Mouse (Mus musculus) small intestine, adult 2 months (tissue): ENCODE measurements around the gene Igfbp7.

Source experiments
- CTCF ChIP-seq: fragments of 200-500 bp; IDR thresholded peaks from 2 replicates; pipeline ENCODE4 v1.5.1; 2012; ENCODE audit warnings: low read depth, mild to moderate bottlenecking, control low read depth, inconsistent platforms, low read length, moderate library complexity, mixed read lengths; ENCODE audit not compliant: insufficient replicate concordance, insufficient read length; ENCODE audit errors: extremely low read depth
- POLR2A ChIP-seq: fragments of 200-500 bp; IDR thresholded peaks from 2 replicates; pipeline ENCODE4 v1.6.1; 2012; ENCODE audit warnings: low read depth, mild to moderate bottlenecking, control low read depth, inconsistent platforms, low read length, moderate library complexity

- TF ChIP-seq CTCF, result no peak
- TF ChIP-seq POLR2A, result no peak
Observed at GRCm38 (mm10) chr5:77388359-77388758, 19.5 kb downstream of the Igfbp7 start.
